ENCODE assay signal across 8 mouse cellular contexts in the genomic region with DNA sequence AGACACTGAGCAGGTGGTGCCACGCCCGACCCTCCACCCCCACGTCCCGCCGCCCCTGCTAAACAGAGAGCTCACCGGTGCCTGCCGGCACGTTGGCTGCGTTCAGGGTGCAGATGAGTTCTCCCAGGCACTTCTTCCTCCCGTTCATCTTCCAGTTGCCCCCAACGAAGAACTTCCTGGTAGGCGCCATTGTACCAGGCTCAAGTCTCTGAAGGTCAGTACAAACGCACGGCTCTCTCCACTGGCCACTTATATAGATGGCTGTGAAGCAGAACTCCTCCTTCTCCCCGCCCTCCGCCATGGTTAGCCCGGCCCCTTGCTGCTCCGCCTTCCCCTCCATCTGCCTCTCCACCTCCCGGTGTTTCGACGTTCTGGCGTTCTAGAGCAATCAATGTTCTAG. TPM values are rescaled to one million over a fixed set of nuclear protein-coding genes. Genes with fewer than 3 reads are reported as not detected.
DNase-seq lines count a peak whose midpoint lies in the region; ATAC-seq and TF ChIP-seq lines count a peak whose summit lies in the region.

A gene (minus strand): TSS at position 364 of the 400 bp plus-strand sequence.

- H3K27me3 ChIP-seq in hindbrain, postnatal 0 days (ENCODE audit: insufficient read depth, low read length): no peaks in the 10 kb centered on the region

- intact Hi-C loops in gastrocnemius, adult 2 months (cut with DNase I): loop anchor here (2.0 kb wide), 1 partner anchor 15 kb away; a partner anchor contains a TSS
- intact Hi-C loops in left cerebral cortex, adult 2 months (cut with DNase I): loop anchor here (1.0 kb wide), 1 partner anchor 14 kb away; no protein-coding TSS in a partner anchor

- DNase-seq in T-cell, adult 2 months (ENCODE audit: low spot score): peak; percentile 77
- DNase-seq in cerebellum, postnatal 4 days (ENCODE audit: low spot score in 2 of 2): peak; percentile 65 to 84
- DNase-seq in gastrocnemius, adult 2 months: peak; percentile 95
- peak; percentile 92 for DNase-seq in hindbrain, postnatal 0 days (ENCODE audit: low spot score)
- peak; percentile 85 to 89 for DNase-seq in left cerebral cortex, adult 2 months (ENCODE audit: extremely low spot score in 1 of 2, low spot score in 2 of 2)
- DNase-seq in right cerebral cortex, adult 2 months (ENCODE audit: low spot score in 2 of 2): peak; percentile 86 to 89
- peak; percentile 93 for DNase-seq in urinary bladder, postnatal 14 days (ENCODE audit: low spot score)

- peaks cover 26% of the 10 kb centered on the region for H3K36me3 ChIP-seq in hindbrain, postnatal 0 days (ENCODE audit: insufficient read depth, low read length)

- H3K27ac ChIP-seq in gastrocnemius, adult 2 months: peak within 1 kb of the TSS; percentile 99
- peak within 1 kb of the TSS; percentile 88 for H3K27ac ChIP-seq in hindbrain, postnatal 0 days
- peak within 1 kb of the TSS; percentile 95 for H3K27ac ChIP-seq in left cerebral cortex, adult 2 months

- WGBS in hindbrain, postnatal 0 days: under 1% methylated on average over 22 of the region's 22 CpGs

- peaks cover 21% of the 10 kb centered on the region for H3K4me1 ChIP-seq in hindbrain, postnatal 0 days (ENCODE audit: insufficient read depth, low read length)

- peak; percentile 8; the same call in 1 of the 2 replicates for TF ChIP-seq CTCF in gastrocnemius, adult 2 months (IDR thresholded peaks at IDR 0.05)
- TF ChIP-seq CTCF in hindbrain, postnatal 0 days (IDR thresholded peaks at IDR 0.05; ENCODE audit: low read depth): no peak
- TF ChIP-seq CTCF in left cerebral cortex, adult 2 months (IDR thresholded peaks at IDR 0.05): no peak

- H3K4me2 ChIP-seq in hindbrain, postnatal 0 days (ENCODE audit: low read depth, low read length): peak within 1 kb of the TSS; percentile 89

- H3K9me3 ChIP-seq in hindbrain, postnatal 0 days (ENCODE audit: low read length): no peaks in the 10 kb centered on the region

- H3K4me3 ChIP-seq in gastrocnemius, adult 2 months: peak within 1 kb of the TSS; percentile 90
- peak within 1 kb of the TSS; percentile 64 for H3K4me3 ChIP-seq in hindbrain, postnatal 0 days (ENCODE audit: low read length)
- H3K4me3 ChIP-seq in left cerebral cortex, adult 2 months: peak within 1 kb of the TSS; percentile 90

- peak; percentile 87 for ATAC-seq in hindbrain, postnatal 0 days
- peak; percentile 74 for ATAC-seq in megakaryocyte, adult 5-6 weeks (ENCODE audit: poor library complexity, severe bottlenecking)

- H3K9ac ChIP-seq in hindbrain, postnatal 0 days (replicated peaks; ENCODE audit: low read length): peak within 1 kb of the TSS; percentile 76

RNA-seq across cellular contexts. Expression of the gene that starts here (rescaled TPM):
- total RNA-seq in gastrocnemius, adult 2 months (2021): 1,000 to 10,000 TPM; 2,224 to 2,391 TPM
- total RNA-seq in hindbrain, postnatal 0 days (2014; rRNA removed): 506 and 525 TPM in 2 replicates
- 515 and 534 TPM in 2 replicates for polyA plus RNA-seq in hindbrain, postnatal 0 days (2015; fragmentation: Nextera tagmentation; extraction: Ambion mirVana)
- total RNA-seq in left cerebral cortex, adult 2 months (2021): 100 to 1,000 TPM; 734 to 769 TPM
- total RNA-seq in megakaryocyte, adult 5-6 weeks (2015): 134 and 144 TPM in 2 replicates
- 93.8 and 113 TPM in 2 replicates for total RNA-seq in megakaryocyte, adult 5-6 weeks (2017)

Comparison
In these comparisons a context has a peak if more than half of its experiments do, and no peak if none do; other contexts are left out.
1. Peak in every context shown above with its lines: DNase-seq, ATAC-seq, H3K4me3 ChIP-seq and H3K27ac ChIP-seq.